Mouse (Mus musculus) heart, embryonic 10.5 days (tissue): ENCODE results near the gene Tmem255b. TPM values are rescaled to one million over a fixed set of nuclear protein-coding genes. Genes with fewer than 3 reads are reported as not detected.

Experiments
- DNase-seq: peaks from one replicate; pipeline ENCODE4 v3.0.0-alpha.2; 2017; ENCODE audit warnings: low spot score
- H3K27ac ChIP-seq: fragments of 300-500 bp; sonication (generic); 2 replicates; pipeline ENCODE4 v1.5.1; 2016; ENCODE audit warnings: mild to moderate bottlenecking
- H3K27me3 ChIP-seq: fragments of 300-500 bp; sonication (generic); 2 replicates; pipeline ENCODE4 v1.6.1; 2016; ENCODE audit warnings: mild to moderate bottlenecking; ENCODE audit not compliant: poor library complexity, insufficient read depth, severe bottlenecking
- H3K36me3 ChIP-seq: fragments of 300-500 bp; sonication (generic); 2 replicates; pipeline ENCODE4 v1.6.1; 2016; ENCODE audit warnings: mild to moderate bottlenecking, moderate library complexity
- H3K4me1 ChIP-seq: fragments of 300-500 bp; sonication (generic); 2 replicates; pipeline ENCODE4 v1.6.1; 2016; ENCODE audit warnings: mild to moderate bottlenecking
- H3K4me3 ChIP-seq: fragments of 300-500 bp; sonication (generic); 2 replicates; pipeline ENCODE4 v1.5.1; 2016; ENCODE audit warnings: mild to moderate bottlenecking, moderate library complexity
- H3K9me3 ChIP-seq: fragments of 300-500 bp; sonication (generic); 2 replicates; pipeline ENCODE4 v1.6.1; 2016; ENCODE audit warnings: mild to moderate bottlenecking, moderate library complexity
- WGBS: fragments of 180-500 bp; shearing (Covaris S2); methylation state at CpG from one replicate; pipeline ENCODE4 v1.1.7; 2016; 5-methylcytosine and 5-hydroxymethylcytosine counted together
- polyA plus RNA-seq: library from polyadenylated mRNA; unstranded; fragments of >200 nt; fragmentation: Nextera tagmentation; extraction: Ambion mirVana; gene quantifications from 2 replicates; pipeline ENCODE4 v1.2.1, GENCODE M21; 2016

Gene Tmem255b
- 0.18 TPM in 1 of 2 replicates, not detected in the other for polyA plus RNA-seq

- WGBS, result 21% methylated on average over 10 of the region's 10 CpGs
- peaks cover 58% of the 10 kb centered on the region for H3K27me3 ChIP-seq
Observed at GRCm38 (mm10) chr8:13434889-13435288, at the start of gene Tmem255b. TSS of gene Tmem255b (plus strand) at chr8:13435189.

GRCm38 (mm10) chr8:13386366-13386765 is 48.6 kb upstream of the Tmem255b start:
- Histone ChIP-seq H3K9me3 (no peaks in the 10 kb centered on the region), H3K4me3 (no peak overlapping the region), H3K27ac (no peak overlapping the region), H3K27me3 (no peaks in the 10 kb centered on the region), H3K36me3 (no peaks in the 10 kb centered on the region), H3K4me1 (no peaks in the 10 kb centered on the region)
- WGBS, result 77% methylated on average over 13 of the region's 13 CpGs
- no peak for DNase-seq

More at GRCm38 (mm10) chr8:13434889-13435288, at the start of gene Tmem255b:
- H3K9me3 ChIP-seq, result no peaks in the 10 kb centered on the region
- no peak for DNase-seq
- H3K4me1 ChIP-seq, result peaks cover 8% of the 10 kb centered on the region; the same call in 1 of the 2 replicates
- H3K4me3 ChIP-seq, result 0 out of 2 replicates have a peak within 1 kb of the TSS, but pooled peaks have one; percentile 8
- H3K36me3 ChIP-seq, result no peaks in the 10 kb centered on the region
- no peak within 1 kb of the TSS for H3K27ac ChIP-seq

- Histone ChIP-seq H3K4me3 (no peak overlapping the region), H3K27ac (no peak overlapping the region), H3K9me3 (no peaks in the 10 kb centered on the region), H3K36me3 (no peaks in the 10 kb centered on the region), H3K4me1 (no peaks in the 10 kb centered on the region), H3K27me3 (no peaks in the 10 kb centered on the region)
- WGBS, result 80% methylated on average over 8 of the region's 8 CpGs
- DNase-seq, result no peak
Observed at GRCm38 (mm10) chr8:13387728-13388127, 47.3 kb upstream of the Tmem255b start.

- 80% methylated on average over 2 of the region's 2 CpGs for WGBS
- no peaks in the 10 kb centered on the region for H3K9me3 ChIP-seq
- no peak for DNase-seq
- no peaks in the 10 kb centered on the region for H3K4me1 ChIP-seq
- H3K36me3 ChIP-seq, result no peaks in the 10 kb centered on the region
- H3K4me3 ChIP-seq, result no peak overlapping the region
- no peaks in the 10 kb centered on the region for H3K27me3 ChIP-seq
- H3K27ac ChIP-seq, result no peak overlapping the region
Observed at GRCm38 (mm10) chr8:13388744-13389143, 46.2 kb upstream of the Tmem255b start.

- no peaks in the 10 kb centered on the region for H3K4me1 ChIP-seq
- no peak for DNase-seq
- no peak overlapping the region for H3K27ac ChIP-seq
- H3K9me3 ChIP-seq, result no peaks in the 10 kb centered on the region
- WGBS, result 84% methylated on average over 7 of the region's 7 CpGs
- H3K36me3 ChIP-seq, result no peaks in the 10 kb centered on the region
- no peak overlapping the region for H3K4me3 ChIP-seq
- H3K27me3 ChIP-seq, result no peaks in the 10 kb centered on the region
Observed at GRCm38 (mm10) chr8:13393869-13394268, 41.1 kb upstream of the Tmem255b start.

- H3K4me3 ChIP-seq, result no peak within 1 kb of the TSS
- no peak for DNase-seq
- H3K4me1 ChIP-seq, result no peaks in the 10 kb centered on the region
- WGBS, result 72% methylated on average over 5 of the region's 5 CpGs
- H3K9me3 ChIP-seq, result no peaks in the 10 kb centered on the region
- no peak within 1 kb of the TSS for H3K27ac ChIP-seq
- H3K27me3 ChIP-seq, result no peaks in the 10 kb centered on the region
- no peaks in the 10 kb centered on the region for H3K36me3 ChIP-seq
Observed at GRCm38 (mm10) chr8:13396725-13397124, 38.3 kb upstream of the Tmem255b start, which contains the start of gene Atp4b. TSS of gene Atp4b (minus strand) at chr8:13396825.

GRCm38 (mm10) chr8:13403517-13403916 is 31.5 kb upstream of the Tmem255b start:
- H3K9me3 ChIP-seq, result no peaks in the 10 kb centered on the region
- DNase-seq, result no peak
- WGBS, result 69% methylated on average over 6 of the region's 6 CpGs
- no peak overlapping the region for H3K27ac ChIP-seq
- H3K4me1 ChIP-seq, result no peaks in the 10 kb centered on the region
- no peak overlapping the region for H3K4me3 ChIP-seq
- H3K36me3 ChIP-seq, result 0 out of 2 replicates have a peak, but pooled peaks cover 2% of the 10 kb centered on the region
- H3K27me3 ChIP-seq, result no peaks in the 10 kb centered on the region

GRCm38 (mm10) chr8:13404666-13405131 is 30.3 kb upstream of the Tmem255b start, which contains the start of gene Grk1:
TSS of gene Grk1 (plus strand) at chr8:13405081.
- no peak for DNase-seq
- WGBS, result 83% methylated on average over 5 of the region's 5 CpGs
- H3K27ac ChIP-seq, result no peak within 1 kb of the TSS
- H3K36me3 ChIP-seq, result 0 out of 2 replicates have a peak, but pooled peaks cover 2% of the 10 kb centered on the region
- no peaks in the 10 kb centered on the region for H3K4me1 ChIP-seq
- no peak within 1 kb of the TSS for H3K4me3 ChIP-seq
- no peaks in the 10 kb centered on the region for H3K9me3 ChIP-seq
- no peaks in the 10 kb centered on the region for H3K27me3 ChIP-seq

- H3K4me1 ChIP-seq, result no peaks in the 10 kb centered on the region
- no peak for DNase-seq
- no peaks in the 10 kb centered on the region for H3K27me3 ChIP-seq
- no peak overlapping the region for H3K4me3 ChIP-seq
- H3K27ac ChIP-seq, result no peak overlapping the region
- whole genome bisulfite sequencing, result 87% methylated on average over 5 of the region's 5 CpGs
- 0 out of 2 replicates have a peak, but pooled peaks cover 2% of the 10 kb centered on the region for H3K36me3 ChIP-seq
- H3K9me3 ChIP-seq, result no peaks in the 10 kb centered on the region
Observed at GRCm38 (mm10) chr8:13406011-13406410, 29.0 kb upstream of the Tmem255b start.

- Histone ChIP-seq H3K27ac (no peak overlapping the region), H3K36me3 (no peaks in the 10 kb centered on the region), H3K27me3 (peaks cover 4% of the 10 kb centered on the region; the same call in 1 of the 2 replicates), H3K4me1 (no peaks in the 10 kb centered on the region), H3K9me3 (no peaks in the 10 kb centered on the region), H3K4me3 (no peak overlapping the region)
- 31% methylated on average over 6 of the region's 6 CpGs for WGBS
- peak; percentile 82 for DNase-seq
Observed at GRCm38 (mm10) chr8:13411597-13411996, 23.4 kb upstream of the Tmem255b start.

- H3K4me3 ChIP-seq, result no peak overlapping the region
- H3K36me3 ChIP-seq, result no peaks in the 10 kb centered on the region
- DNase-seq, result peak; percentile 83
- H3K27ac ChIP-seq, result no peak overlapping the region
- WGBS, result 63% methylated on average over 13 of the region's 13 CpGs
- H3K4me1 ChIP-seq, result no peaks in the 10 kb centered on the region
- no peaks in the 10 kb centered on the region for H3K9me3 ChIP-seq
- peaks cover 4% of the 10 kb centered on the region; the same call in 1 of the 2 replicates for H3K27me3 ChIP-seq
Observed at GRCm38 (mm10) chr8:13412891-13413558, 22.0 kb upstream of the Tmem255b start.

- 52% methylated on average over 12 of the region's 12 CpGs for WGBS
- Histone ChIP-seq H3K4me1 (no peaks in the 10 kb centered on the region), H3K27ac (no peak overlapping the region), H3K4me3 (no peak overlapping the region), H3K36me3 (no peaks in the 10 kb centered on the region), H3K27me3 (peaks cover 4% of the 10 kb centered on the region; the same call in 1 of the 2 replicates), H3K9me3 (no peaks in the 10 kb centered on the region)
- DNase-seq, result no peak
Observed at GRCm38 (mm10) chr8:13413823-13414390, 21.1 kb upstream of the Tmem255b start.

GRCm38 (mm10) chr8:13415879-13416278 is 19.1 kb upstream of the Tmem255b start:
- Histone ChIP-seq H3K4me3 (no peak overlapping the region), H3K4me1 (no peaks in the 10 kb centered on the region), H3K27ac (no peak overlapping the region), H3K9me3 (no peaks in the 10 kb centered on the region), H3K36me3 (no peaks in the 10 kb centered on the region), H3K27me3 (peaks cover 4% of the 10 kb centered on the region; the same call in 1 of the 2 replicates)
- no peak for DNase-seq
- 71% methylated on average over 10 of the region's 10 CpGs for WGBS
